ENCODE assay signal across 18 mouse cellular contexts in genomic region chr10:84935553-84936209, GRCm38 (mm10). TPM values are rescaled to one million over a fixed set of nuclear protein-coding genes. Genes with fewer than 3 reads are reported as not detected.
A peak's percentile ranks its signal among the peaks of the same experiment; 100 is the strongest.
DNase-seq lines count a peak whose midpoint lies in the region; ATAC-seq and TF ChIP-seq lines count a peak whose summit lies in the region.
"Had no signal": no experiment of that assay in that cellular context is flagged by ENCODE, and none has a peak within 500 bp of the region (broad histone marks: within the 10 kb centered on the region; RNA-seq: fewer than 3 reads in every experiment).

No protein-coding gene starts in this region.

- peak; percentile 98 for ATAC-seq in megakaryocyte progenitor cell, adult 5-6 weeks (replicated peaks; ENCODE audit: poor library complexity)
- ATAC-seq in cerebellum, adult (ENCODE audit: insufficient number of reproducible peaks, low FRiP score, low TSS enrichment) = no peak
- ATAC-seq: forebrain, postnatal 0 days; intestine, embryonic 16.5 days had no signal

- no peak for TF ChIP-seq CTCF in gastrocnemius, adult 2 months (IDR thresholded peaks at IDR 0.05)
- TF ChIP-seq CTCF in layer of hippocampus, adult 2 months (conservative IDR thresholded peaks at IDR 0.05) = no peak

- intact Hi-C loops in gastrocnemius, adult 2 months (cut with DNase I) = loop anchor here (2.0 kb wide), 1 partner anchor 33 kb away; no protein-coding TSS in a partner anchor
- intact Hi-C loops in gastrocnemius, postnatal 36 days (cut with DNase I) = no loop called here

- no peak for DNase-seq in gastrocnemius, adult 2 months
- DNase-seq in gastrocnemius, postnatal 36 days = no peak
- peak; percentile 62 for DNase-seq in MEL-GATA-1-ER (ENCODE audit: extremely low read depth, low read depth)
- DNase-seq in spleen, postnatal 36 days (ENCODE audit: low spot score in 2 of 2) = peak; percentile 64 to 67
- DNase-seq in adrenal gland, postnatal 10 days = no peak
- no peak for DNase-seq in layer of hippocampus, adult 2 months (ENCODE audit: low spot score in 2 of 2)
- DNase-seq: adrenal gland, postnatal 25 days; cerebellum, postnatal 25 days; forebrain, postnatal 0 days; gastrocnemius, postnatal 10 days; lung, embryonic 14.5 days; right cerebral cortex, adult 18-20 months had no signal

- peak overlapping the region; percentile 88 for H3K27ac ChIP-seq in gastrocnemius, adult 2 months
- H3K27ac ChIP-seq in layer of hippocampus, adult 2 months = no peak overlapping the region
- H3K27ac ChIP-seq: embryonic facial prominence, embryonic 10.5 days; hindbrain, embryonic 10.5 days; kidney, postnatal 0 days had no signal

- H3K4me3 ChIP-seq in gastrocnemius, adult 2 months = no peak overlapping the region
- H3K4me3 ChIP-seq in layer of hippocampus, adult 2 months = no peak overlapping the region
- H3K4me3 ChIP-seq: embryonic facial prominence, embryonic 10.5 days; hindbrain, embryonic 10.5 days had no signal

RNA-seq across cellular contexts. Expression of gene Ric8b, which starts 18.3 kb away (rescaled TPM):
- total RNA-seq in gastrocnemius, adult 2 months (2021) = 10 to 100 TPM; 35.5 to 54.4 TPM
- 10 to 100 TPM; 31.6 to 37.6 TPM for total RNA-seq in gastrocnemius, postnatal 36 days (2021)
- total RNA-seq in megakaryocyte progenitor cell, adult 5-6 weeks (2015) = 13.9 and 15.3 TPM in 2 replicates
- 13.3 and 15.1 TPM in 2 replicates for total RNA-seq in megakaryocyte progenitor cell, adult 5-6 weeks (2017)
- total RNA-seq in adrenal gland, postnatal 10 days (2021) = 10 to 100 TPM; 26.6 to 31.8 TPM
- 10 to 100 TPM; 40.9 to 42.2 TPM for total RNA-seq in layer of hippocampus, adult 2 months (2021)

Comparison
In these comparisons a context has a peak if more than half of its experiments do, and no peak if none do; other contexts are left out.
1. DNase-seq: peak in MEL-GATA-1-ER (single experiment) and spleen, postnatal 36 days (2 of 2); none in gastrocnemius, adult 2 months (single experiment), gastrocnemius, postnatal 36 days (0 of 2), adrenal gland, postnatal 10 days (single experiment) and layer of hippocampus, adult 2 months (0 of 2).